Mouse (Mus musculus) forebrain, embryonic 13.5 days (tissue): ENCODE measurements at regions not wholly inside any gene's neighbourhood (a gene's known extent, or its start where the extent isn't known, plus 50 kb on each side); places are given as distances from the start of the nearest gene placed in this dataset.
A peak's percentile ranks its signal among the peaks of the same experiment; 100 is the strongest.

ENCODE experiments used
- ATAC-seq: fragments of 200-750 bp; cut with Nextera tagmentation; 2 replicates; pipeline ENCODE4 v1.8.0; 2017
- H3K27ac ChIP-seq: fragments of 300-500 bp; sonication (generic); 2 replicates; pipeline ENCODE4 v1.5.1; 2015; ENCODE audit warnings: inconsistent platforms, mild to moderate bottlenecking, moderate library complexity
- H3K27me3 ChIP-seq: fragments of 300-500 bp; sonication (generic); 2 replicates; pipeline ENCODE4 v1.6.1; 2015; ENCODE audit warnings: mild to moderate bottlenecking, inconsistent platforms
- H3K36me3 ChIP-seq: fragments of 300-500 bp; sonication (generic); 2 replicates; pipeline ENCODE4 v1.6.1; 2015; ENCODE audit warnings: mild to moderate bottlenecking, inconsistent platforms; ENCODE audit not compliant: poor library complexity, severe bottlenecking
- H3K4me1 ChIP-seq: fragments of 300-500 bp; sonication (generic); 2 replicates; pipeline ENCODE4 v1.6.1; 2015; ENCODE audit warnings: inconsistent platforms
- H3K4me2 ChIP-seq: fragments of 300-500 bp; sonication (generic); 2 replicates; pipeline ENCODE4 v1.6.1; 2015; ENCODE audit warnings: inconsistent platforms, mild to moderate bottlenecking, moderate library complexity
- H3K4me3 ChIP-seq: fragments of 300-500 bp; sonication (generic); 2 replicates; pipeline ENCODE4 v1.5.1; 2015; ENCODE audit warnings: mild to moderate bottlenecking, inconsistent platforms
- H3K9ac ChIP-seq: fragments of 300-500 bp; sonication (generic); 2 replicates; pipeline ENCODE4 v1.6.1; 2015; ENCODE audit warnings: mild to moderate bottlenecking, inconsistent platforms
- H3K9me3 ChIP-seq: fragments of 300-500 bp; sonication (generic); replicated peaks from 2 replicates; pipeline ENCODE4 v1.6.1; 2016; ENCODE audit warnings: inconsistent platforms
- WGBS: fragments of 180-500 bp; shearing (Covaris S2); methylation state at CpG from one replicate; pipeline ENCODE4 v1.1.7; 2015; 5-methylcytosine and 5-hydroxymethylcytosine counted together

- Histone ChIP-seq H3K4me2 (no peak overlapping the region), H3K27ac (no peak overlapping the region), H3K9me3 (no peaks in the 10 kb centered on the region), H3K4me1 (no peaks in the 10 kb centered on the region), H3K9ac (no peak overlapping the region), H3K4me3 (no peak overlapping the region), H3K27me3 (no peaks in the 10 kb centered on the region), H3K36me3 (no peaks in the 10 kb centered on the region)
- WGBS, result 94% methylated on average over 4 of the region's 4 CpGs
- ATAC-seq, result no peak
Observed at GRCm38 (mm10) chr6:58752496-58752895, 78.8 kb upstream of the Herc3 start.

GRCm38 (mm10) chr6:58756309-58757015, 74.8 kb upstream of the Herc3 start:
- WGBS, result 64% methylated on average over 2 of the region's 2 CpGs
- H3K9ac ChIP-seq, result no peak overlapping the region
- no peaks in the 10 kb centered on the region for H3K36me3 ChIP-seq
- no peak overlapping the region for H3K4me2 ChIP-seq
- ATAC-seq, result no peak
- H3K9me3 ChIP-seq, result no peaks in the 10 kb centered on the region
- no peak overlapping the region for H3K27ac ChIP-seq
- H3K4me1 ChIP-seq, result no peaks in the 10 kb centered on the region
- H3K4me3 ChIP-seq, result no peak overlapping the region
- no peaks in the 10 kb centered on the region for H3K27me3 ChIP-seq

DNA sequence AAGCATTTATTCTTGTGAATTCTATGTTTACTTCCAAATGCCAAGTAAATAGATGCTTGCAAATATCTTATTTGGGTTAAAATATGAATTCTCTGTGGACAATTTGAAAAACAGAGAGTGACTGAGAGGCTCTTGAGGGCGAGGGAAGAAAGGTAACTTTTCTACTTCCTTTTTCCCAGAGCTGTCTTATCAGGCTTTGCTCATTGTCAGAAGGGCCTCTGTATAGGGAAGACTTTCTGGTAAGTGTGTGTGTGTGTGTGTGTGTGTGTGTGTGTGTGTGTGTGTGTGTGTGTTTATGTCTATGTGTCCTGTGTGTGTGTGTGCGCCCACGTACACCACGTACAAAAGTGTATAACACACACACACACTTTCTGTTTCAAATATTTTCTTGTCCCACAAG, 73.9 kb upstream of the Herc3 start:
- no peaks in the 10 kb centered on the region for H3K36me3 ChIP-seq
- H3K4me3 ChIP-seq, result no peak overlapping the region
- 91% methylated on average over 4 of the region's 4 CpGs for WGBS
- no peak for ATAC-seq
- no peak overlapping the region for H3K4me2 ChIP-seq
- H3K9ac ChIP-seq, result no peak overlapping the region
- no peak overlapping the region for H3K27ac ChIP-seq
- H3K9me3 ChIP-seq, result no peaks in the 10 kb centered on the region
- no peaks in the 10 kb centered on the region for H3K4me1 ChIP-seq
- no peaks in the 10 kb centered on the region for H3K27me3 ChIP-seq

GRCm38 (mm10) chr6:58770654-58771218, 60.5 kb upstream of the Herc3 start:
- H3K27ac ChIP-seq, result no peak overlapping the region
- H3K9ac ChIP-seq, result no peak overlapping the region
- no peak overlapping the region for H3K4me3 ChIP-seq
- no peaks in the 10 kb centered on the region for H3K36me3 ChIP-seq
- 21% methylated on average over 8 of the region's 8 CpGs for WGBS
- H3K4me2 ChIP-seq, result no peak overlapping the region
- H3K4me1 ChIP-seq, result no peaks in the 10 kb centered on the region
- H3K9me3 ChIP-seq, result no peaks in the 10 kb centered on the region
- peak; percentile 71 for ATAC-seq
- H3K27me3 ChIP-seq, result no peaks in the 10 kb centered on the region

DNA sequence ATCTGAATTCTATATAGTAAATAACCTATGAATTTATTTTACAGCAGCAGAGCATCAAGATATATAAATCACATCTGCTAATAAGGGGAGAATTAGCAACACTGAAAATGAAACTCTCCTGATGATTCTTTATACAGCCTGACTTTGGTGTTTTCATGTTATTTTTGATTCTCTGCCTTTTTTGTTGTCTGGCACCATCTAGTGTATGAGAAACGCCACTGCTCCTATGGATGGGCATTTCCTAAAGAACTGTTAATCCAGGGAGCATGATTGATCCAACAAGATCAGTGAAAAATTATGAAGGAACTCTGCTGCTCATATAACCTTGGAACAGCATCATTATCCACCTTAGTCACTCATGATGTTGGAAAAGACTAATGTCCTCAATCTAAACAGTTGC, 59.3 kb upstream of the Herc3 start:
- peak; percentile 70 for ATAC-seq

More for the DNA sequence above, 59.3 kb upstream of the Herc3 start:
- no peak overlapping the region for H3K4me3 ChIP-seq
- no peak overlapping the region for H3K9ac ChIP-seq
- H3K27ac ChIP-seq, result no peak overlapping the region
- no peaks in the 10 kb centered on the region for H3K9me3 ChIP-seq
- H3K36me3 ChIP-seq, result no peaks in the 10 kb centered on the region
- H3K4me2 ChIP-seq, result no peak overlapping the region
- WGBS, result 0% methylated on average over 1 of the region's 1 CpGs
- H3K27me3 ChIP-seq, result no peaks in the 10 kb centered on the region
- H3K4me1 ChIP-seq, result no peaks in the 10 kb centered on the region
